Mouse (Mus musculus) lung, postnatal 36 days (tissue): Measurements from ENCODE around the gene Pnpla8.

Experiments used
- DNase-seq: peaks from one replicate; pipeline ENCODE4 v3.0.0; 2022; ENCODE audit warnings: mixed read lengths

Gene Pnpla8

GRCm38 (mm10) chr12:44357460-44357859 is 136.3 kb downstream of the Pnpla8 start:
- DNase-seq = no peak

GRCm38 (mm10) chr12:44357881-44358280 is 136.7 kb downstream of the Pnpla8 start:
- DNase-seq = no peak

- peak; percentile 3 for DNase-seq
Observed at GRCm38 (mm10) chr12:44371076-44371710, 150.0 kb downstream of the Pnpla8 start.
